Mouse (Mus musculus) liver, embryonic 14.5 days (tissue): ENCODE data around the gene Sgip1.

Experiments used
- CTCF ChIP-seq: IDR thresholded peaks from 2 replicates; pipeline ENCODE4 v1.5.1; 2016; ENCODE audit warnings: antibody characterized with exemption, low read depth, control low read depth
- EP300 ChIP-seq: IDR thresholded peaks from 2 replicates; pipeline ENCODE4 v1.6.1; 2016; ENCODE audit warnings: antibody characterized with exemption, low read depth

DNA sequence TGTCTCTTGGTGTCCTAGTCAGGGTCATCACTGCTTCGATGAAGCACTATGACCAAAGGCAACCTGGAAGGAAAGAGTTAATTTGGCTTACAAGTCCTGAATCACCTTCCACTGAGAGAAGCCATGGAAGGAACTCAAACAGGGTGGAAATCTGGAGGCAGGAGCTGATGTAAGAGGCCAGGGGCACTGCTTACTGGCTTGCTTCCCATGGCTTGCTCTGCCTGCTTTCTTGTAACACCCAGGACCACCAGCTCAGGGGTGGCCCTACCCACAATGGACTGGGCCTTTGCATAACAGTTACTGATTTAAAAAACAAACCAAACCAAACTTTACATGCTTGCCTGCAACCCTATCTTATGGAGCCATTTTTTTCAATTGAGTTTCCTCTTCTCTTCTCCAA, 177.1 kb downstream of the Sgip1 start:
- TF ChIP-seq CTCF (no peak), EP300 (no peak)
